Mouse (Mus musculus): ENCODE data around the gene Ndufs8. TPM values are rescaled to one million over a fixed set of nuclear protein-coding genes. Genes with fewer than 3 reads are reported as not detected.

The Ndufs8 gene
- polyA plus RNA-seq, 2 experiments from 2014 or later, result 262 to 298 TPM

Other genes starting within 250 kb of the Ndufs8 start
- gene Lrp5, start 226.2 kb downstream of the Ndufs8 start, polyA plus RNA-seq (2017; shearing (Covaris generic)), result under 1 TPM in 1 of 2 experiments, not detected in 1; 0.09 TPM
- 1 to 10 TPM; 4.0 to 5.1 TPM for gene 1810055G02Rik, start 204.5 kb downstream of the Ndufs8 start, polyA plus RNA-seq (2017; shearing (Covaris generic))
- gene Kmt5b, start 145.4 kb downstream of the Ndufs8 start, polyA plus RNA-seq (2017; shearing (Covaris generic)), result 10 to 100 TPM; 25.0 to 32.4 TPM
- 1 to 10 TPM; 3.0 to 3.2 TPM for gene Chka, start 61.0 kb downstream of the Ndufs8 start, polyA plus RNA-seq (2017; shearing (Covaris generic))
- gene Tcirg1, start 5.6 kb downstream of the Ndufs8 start, polyA plus RNA-seq (2017; shearing (Covaris generic)), result 10 to 100 TPM; 36.2 to 70.0 TPM
- gene Aldh3b1, start 17.0 kb upstream of the Ndufs8 start, polyA plus RNA-seq (2017; shearing (Covaris generic)), result under 1 TPM in 1 of 2 experiments, not detected in 1; 0.83 TPM
- 10 to 100 TPM; 17.1 to 21.8 TPM for gene Unc93b1, start 22.4 kb upstream of the Ndufs8 start, polyA plus RNA-seq (2017; shearing (Covaris generic))
- not detected for gene Aldh3b3, start 45.9 kb upstream of the Ndufs8 start, polyA plus RNA-seq (2017; shearing (Covaris generic))
- not detected for gene Aldh3b2, start 59.6 kb upstream of the Ndufs8 start, polyA plus RNA-seq (2017; shearing (Covaris generic))
- 1 to 10 TPM; 1.2 to 1.6 TPM for gene Acy3, start 73.8 kb upstream of the Ndufs8 start, polyA plus RNA-seq (2017; shearing (Covaris generic))
- not detected for gene Tbx10, start 80.0 kb upstream of the Ndufs8 start, polyA plus RNA-seq (2017; shearing (Covaris generic))
- gene Nudt8, start 87.8 kb upstream of the Ndufs8 start, polyA plus RNA-seq (2017; shearing (Covaris generic)), result 10 to 100 TPM; 17.3 to 17.8 TPM
- under 1 TPM; 0.19 to 0.42 TPM for gene Gm49405, start 87.9 kb upstream of the Ndufs8 start, polyA plus RNA-seq (2017; shearing (Covaris generic))
- 1 to 10 TPM in 1 of 2 experiments, under 1 TPM in 1; 0.45 to 1.5 TPM for gene Doc2g, start 90.5 kb upstream of the Ndufs8 start, polyA plus RNA-seq (2017; shearing (Covaris generic))
- gene Ndufv1, start 100.0 kb upstream of the Ndufs8 start, polyA plus RNA-seq (2017; shearing (Covaris generic)), result 100 to 1,000 TPM; 129 to 134 TPM
- 100 to 1,000 TPM; 481 to 485 TPM for gene Gstp1, start 125.2 kb upstream of the Ndufs8 start, polyA plus RNA-seq (2017; shearing (Covaris generic))
- gene Gstp2, start 133.2 kb upstream of the Ndufs8 start, polyA plus RNA-seq (2017; shearing (Covaris generic)), result 10 to 100 TPM; 11.1 to 23.5 TPM
- 100 to 1,000 TPM; 202 to 218 TPM for gene Gstp3, start 146.8 kb upstream of the Ndufs8 start, polyA plus RNA-seq (2017; shearing (Covaris generic))
- gene Cabp2, start 168.8 kb upstream of the Ndufs8 start, polyA plus RNA-seq (2017; shearing (Covaris generic)), result not detected
- gene Cdk2ap2, start 184.4 kb upstream of the Ndufs8 start, polyA plus RNA-seq (2017; shearing (Covaris generic)), result 100 to 1,000 TPM; 372 to 419 TPM
- gene Pitpnm1, start 187.2 kb upstream of the Ndufs8 start, polyA plus RNA-seq (2017; shearing (Covaris generic)), result 10 to 100 TPM; 89.9 to 91.4 TPM
- 100 to 1,000 TPM; 171 to 215 TPM for gene Aip, start 213.1 kb upstream of the Ndufs8 start, polyA plus RNA-seq (2017; shearing (Covaris generic))
- not detected for gene Gpr152, start 227.0 kb upstream of the Ndufs8 start, polyA plus RNA-seq (2017; shearing (Covaris generic))
- gene Cabp4, start 231.3 kb upstream of the Ndufs8 start, polyA plus RNA-seq (2017; shearing (Covaris generic)), result 1 to 10 TPM; 1.1 to 1.4 TPM
- gene Coro1b, start 235.8 kb upstream of the Ndufs8 start, polyA plus RNA-seq (2017; shearing (Covaris generic)), result 100 to 1,000 TPM; 212 to 255 TPM
- 1,000 to 10,000 TPM; 1,013 to 1,027 TPM for gene Ptprcap, start 240.8 kb upstream of the Ndufs8 start, polyA plus RNA-seq (2017; shearing (Covaris generic))